Mouse (Mus musculus): ENCODE data around the gene Slc16a9.
A peak's percentile ranks its signal among the peaks of the same experiment; 100 is the strongest.

Slc16a9 gene

DNA sequence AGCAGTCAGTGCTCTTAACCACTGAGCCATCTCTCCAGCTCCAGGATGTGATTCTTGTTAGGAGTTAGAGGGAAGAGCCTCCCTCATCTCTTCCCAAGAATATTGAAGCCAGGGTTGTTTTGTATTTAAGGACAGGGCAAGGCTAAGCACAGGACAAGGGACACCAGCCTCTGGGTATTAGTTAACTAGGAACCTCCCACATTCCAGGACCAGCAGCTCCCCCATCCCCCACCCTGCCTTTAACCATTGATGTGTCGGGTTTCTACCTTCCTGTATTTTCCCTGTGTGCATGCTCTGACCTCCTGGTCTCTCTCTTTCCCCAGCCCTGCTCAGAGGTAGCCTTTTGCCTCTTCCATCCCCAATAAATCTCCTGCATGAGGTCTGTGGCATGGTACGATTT lies 56.3 kb downstream of the Slc16a9 start:
- DNase-seq (ENCODE audit: low spot score) = no peak

DNA sequence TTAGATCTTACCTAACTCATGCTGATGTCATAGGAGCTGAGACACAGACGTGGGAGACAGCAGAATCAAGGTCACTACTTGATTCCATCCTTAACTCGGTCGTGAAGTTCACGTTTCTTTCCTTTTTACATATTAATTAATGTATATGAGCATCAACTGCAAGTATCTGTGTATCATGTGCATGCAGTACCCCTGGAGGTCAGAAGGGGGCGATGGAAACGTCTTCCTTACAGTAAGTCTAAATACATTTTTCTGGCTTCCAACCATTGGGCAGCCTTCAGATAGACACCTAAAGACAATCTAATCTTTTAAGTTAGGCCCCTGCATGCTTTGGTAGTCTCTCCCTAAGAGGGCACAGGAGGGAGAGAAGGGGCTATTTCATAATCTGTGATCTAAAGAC lies 58.3 kb downstream of the Slc16a9 start:
- DNase-seq (ENCODE audit: low spot score) = no peak

DNA sequence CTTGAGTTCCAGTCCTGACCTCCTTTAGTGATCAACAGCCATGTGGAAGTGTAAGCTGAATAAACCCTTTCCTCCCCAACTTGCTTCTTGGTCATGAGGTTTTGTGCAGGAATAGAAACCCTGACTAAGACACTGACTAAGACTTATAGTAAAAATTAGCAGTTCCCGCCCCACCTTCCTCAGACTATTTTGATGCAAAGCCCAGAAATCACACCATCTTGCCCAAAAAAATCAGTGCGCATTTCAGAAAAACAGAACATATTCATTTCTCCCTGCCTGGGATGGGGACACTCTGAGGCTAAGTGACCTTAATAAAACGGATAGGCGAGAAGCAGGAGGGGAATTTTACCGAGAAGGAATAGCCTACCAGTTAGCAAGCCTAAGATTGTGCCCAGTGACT lies 60.8 kb downstream of the Slc16a9 start:
- no peak for DNase-seq (ENCODE audit: low spot score)

DNA sequence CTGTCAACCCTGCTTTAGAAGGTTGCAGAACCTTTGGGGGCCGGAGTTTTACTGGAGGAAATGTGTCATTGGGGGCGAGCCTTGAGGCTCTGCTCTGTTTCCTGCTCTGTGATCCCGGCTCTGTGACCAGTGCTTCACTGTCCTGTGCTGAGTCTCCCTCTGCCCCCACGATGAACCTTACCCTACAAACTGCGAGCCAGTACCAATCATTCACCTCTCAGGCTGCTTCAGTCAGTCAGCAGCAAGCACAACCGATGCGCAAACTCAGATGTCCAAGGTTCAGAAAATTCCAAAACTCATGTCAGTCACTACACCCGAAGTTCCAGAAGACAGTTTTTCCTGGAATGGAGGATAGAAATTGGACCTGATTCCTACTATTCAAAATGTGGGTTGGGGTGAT lies 64.5 kb downstream of the Slc16a9 start:
- DNase-seq (ENCODE audit: low spot score) = no peak

DNA sequence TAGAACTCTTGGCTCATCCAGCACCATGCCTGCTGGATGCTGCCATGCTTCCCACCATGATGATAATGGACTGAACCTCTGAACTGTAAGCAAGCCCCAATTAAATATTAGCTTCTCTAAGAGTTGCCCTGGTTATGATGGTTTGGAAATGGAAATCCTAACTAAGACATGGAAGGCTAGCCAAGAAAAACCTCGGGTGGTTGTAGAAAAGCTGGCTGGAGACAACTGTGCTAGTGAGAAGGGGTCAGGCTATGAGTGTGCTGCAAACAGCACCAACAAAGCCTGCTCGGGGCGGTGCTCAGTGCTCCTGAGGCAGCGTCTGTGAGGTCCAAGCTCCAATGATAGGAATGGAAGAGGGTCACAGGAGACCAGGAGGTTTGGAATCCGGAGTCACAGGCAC lies 65.7 kb downstream of the Slc16a9 start:
- DNase-seq (ENCODE audit: low spot score) = no peak

DNA sequence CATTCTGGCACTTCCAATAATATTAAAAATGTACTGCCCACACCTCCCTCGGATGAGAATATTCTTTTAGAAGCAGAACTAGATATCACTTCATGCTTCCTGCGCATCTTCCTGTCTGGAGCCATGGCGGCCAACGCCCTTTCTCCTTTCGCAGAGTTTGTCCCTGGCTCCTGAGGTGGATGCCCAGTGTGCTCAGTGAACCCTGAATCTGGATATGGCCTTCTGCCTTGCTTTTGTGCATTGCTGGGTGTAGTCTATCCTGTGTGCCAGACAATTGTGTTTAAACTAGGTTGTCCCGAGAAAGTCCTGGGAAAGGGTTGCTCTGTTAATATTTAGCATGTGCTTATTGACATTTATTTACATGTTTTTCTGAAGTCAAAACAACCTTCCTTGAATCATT lies 71.0 kb downstream of the Slc16a9 start:
- DNase-seq (ENCODE audit: low spot score) = no peak

DNA sequence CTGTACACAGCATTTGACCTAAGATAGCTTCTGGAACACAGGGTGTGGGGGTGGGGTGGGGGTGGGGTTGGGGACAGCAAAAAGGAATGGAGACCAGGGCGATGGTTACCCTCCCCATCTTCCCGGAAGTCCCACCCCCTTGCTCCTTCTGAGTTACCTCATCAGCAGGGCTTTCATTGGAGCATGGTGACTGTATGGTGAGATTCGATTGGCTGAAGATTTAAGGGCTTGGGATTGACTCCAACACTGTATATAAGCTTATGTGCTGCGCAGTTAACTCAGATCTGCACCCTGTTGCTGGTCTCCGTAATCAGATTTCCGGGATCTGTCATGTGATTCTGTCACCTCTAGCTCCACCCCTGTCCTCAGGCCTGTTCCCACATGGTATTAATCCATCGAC lies 72.0 kb downstream of the Slc16a9 start:
- no peak for DNase-seq (ENCODE audit: low spot score)

DNA sequence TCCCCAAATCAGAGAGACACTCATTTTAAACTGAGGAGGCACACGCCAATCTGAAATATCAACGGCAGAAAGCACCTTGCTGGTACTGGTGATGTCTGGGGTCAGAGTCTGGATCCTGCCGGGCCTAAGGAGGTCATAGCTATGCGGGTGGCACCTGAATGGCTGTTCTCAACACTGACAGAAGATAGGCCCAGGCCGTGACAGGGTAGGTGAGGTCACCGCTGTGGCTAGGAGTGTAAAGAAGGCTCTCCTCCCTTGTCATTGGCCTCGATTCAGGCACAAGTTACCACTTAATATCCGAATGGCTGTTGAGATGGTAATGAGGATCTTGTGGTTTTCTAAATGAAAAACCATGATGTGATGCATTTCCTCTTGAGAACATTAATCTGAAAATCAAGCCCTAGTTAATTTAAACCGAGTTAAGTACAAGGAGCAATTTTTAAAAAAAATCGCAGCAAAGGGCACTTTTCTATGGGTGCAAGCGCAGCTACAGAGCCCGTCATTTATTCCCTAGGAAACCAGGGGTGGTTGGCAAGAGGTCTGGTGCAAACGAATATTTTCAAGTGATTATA lies 72.6 kb downstream of the Slc16a9 start:
- no peak for DNase-seq (ENCODE audit: low spot score)

DNA sequence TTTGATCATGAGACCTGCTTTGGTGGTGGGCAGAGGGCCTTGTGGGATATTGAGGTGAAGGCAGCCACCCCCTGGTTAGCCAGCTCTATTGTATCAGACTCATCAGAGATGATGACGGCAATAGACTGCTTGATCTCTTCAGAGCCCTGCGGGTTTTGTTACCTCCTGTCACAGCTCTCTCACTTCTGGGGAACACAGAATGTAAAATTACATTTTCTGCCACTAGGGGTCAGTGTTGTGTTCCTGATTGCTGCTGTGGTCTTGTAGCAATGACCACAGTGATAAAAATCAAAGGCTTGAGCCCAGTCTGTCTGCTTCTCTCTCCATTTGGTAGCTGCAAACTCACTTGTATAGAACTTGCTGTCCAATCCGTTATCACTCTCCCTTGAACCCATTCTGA lies 73.7 kb downstream of the Slc16a9 start:
- DNase-seq (ENCODE audit: low spot score) = peak; percentile 43

DNA sequence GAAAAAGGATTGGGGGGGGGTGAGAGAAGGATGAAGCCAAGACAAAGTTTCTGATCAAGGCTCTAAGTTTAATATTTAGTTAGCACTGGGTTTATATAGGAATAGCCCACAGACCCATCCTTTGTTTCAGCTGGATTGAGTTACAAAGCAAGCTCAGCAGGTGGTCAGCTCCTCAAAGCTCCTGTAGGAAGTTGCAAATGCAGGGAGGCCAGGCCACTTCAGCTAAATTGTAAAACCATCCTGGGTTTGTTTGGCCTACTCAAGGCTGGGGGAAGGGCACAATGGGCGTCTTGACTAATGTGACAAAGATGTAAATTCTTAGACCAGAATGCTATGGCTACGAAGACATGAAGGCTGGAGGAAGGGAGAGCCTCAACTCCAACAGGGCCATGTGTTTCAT lies 80.6 kb downstream of the Slc16a9 start:
- DNase-seq (ENCODE audit: low spot score) = no peak

DNA sequence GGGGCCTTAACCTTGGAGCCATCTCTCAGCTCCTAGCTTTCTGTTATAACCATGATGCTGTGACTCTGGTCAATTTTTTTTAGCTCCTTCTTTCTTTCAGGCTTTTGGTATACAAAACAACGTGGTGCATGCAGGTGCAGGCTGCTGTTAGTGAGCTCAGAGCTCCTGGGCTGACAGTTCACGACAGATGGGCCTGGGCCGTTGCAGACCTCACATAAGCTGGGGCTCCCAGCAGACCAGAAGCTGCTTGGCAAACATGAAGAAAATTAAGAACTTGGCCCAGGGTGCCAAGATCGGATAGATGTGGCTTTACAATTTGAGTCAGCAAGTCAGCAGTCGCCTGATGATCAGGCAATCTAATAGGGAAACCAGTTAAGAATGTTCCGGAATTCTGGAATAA lies 82.4 kb downstream of the Slc16a9 start:
- no peak for DNase-seq (ENCODE audit: low spot score)

DNA sequence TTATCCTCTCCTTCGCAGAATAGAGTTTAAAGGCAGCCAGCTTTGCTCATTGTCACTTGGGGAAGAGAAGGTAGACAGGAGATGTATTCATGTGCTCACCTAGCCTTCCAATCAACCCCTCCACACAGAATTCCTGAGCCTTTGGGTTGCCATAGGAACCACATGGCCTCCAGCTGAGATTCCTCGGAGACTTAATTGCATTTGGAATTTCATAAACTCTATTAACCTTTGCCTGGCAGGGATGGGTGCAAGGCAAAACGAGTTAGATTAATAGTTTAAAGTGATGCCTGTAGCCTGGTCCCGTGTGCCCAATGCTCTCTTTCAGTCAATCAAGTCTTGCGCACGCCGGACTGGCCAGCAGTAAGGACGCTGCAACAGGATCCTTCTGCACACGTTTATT lies 83.2 kb downstream of the Slc16a9 start:
- no peak for DNase-seq (ENCODE audit: low spot score)
